Mouse (Mus musculus) olfactory bulb, adult 2 months (tissue): ENCODE data around the gene Pgm5.

Source experiments
- CTCF ChIP-seq: fragments of 200-500 bp; IDR thresholded peaks from 2 replicates; pipeline ENCODE4 v1.5.1; 2012; ENCODE audit warnings: low read depth, mild to moderate bottlenecking, low read length, moderate library complexity; ENCODE audit not compliant: insufficient read depth
- POLR2A ChIP-seq: fragments of 200-500 bp; IDR thresholded peaks from 2 replicates; pipeline ENCODE4 v1.6.1; 2012; ENCODE audit warnings: mild to moderate bottlenecking, low read depth, low read length, moderate library complexity; ENCODE audit not compliant: insufficient read depth

DNA sequence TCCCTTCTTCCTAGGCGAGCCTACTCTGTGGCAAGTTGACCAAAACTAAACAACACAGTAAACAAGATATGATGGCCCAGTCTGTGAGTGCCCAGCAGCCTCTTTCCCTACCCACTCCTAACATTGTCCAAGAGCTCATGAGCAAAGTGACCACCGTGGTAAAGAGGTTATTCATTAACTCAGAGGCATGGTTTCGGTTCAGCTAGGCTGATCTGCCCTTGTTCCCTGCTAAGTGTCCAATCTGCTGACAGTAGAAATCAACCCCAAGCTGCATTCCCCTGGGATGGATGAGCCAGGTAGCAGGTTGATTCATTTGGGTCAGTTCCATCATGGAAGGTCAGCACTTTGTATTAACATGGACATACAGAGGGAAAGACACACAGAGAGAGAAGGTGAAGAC is 19.6 kb downstream of the Pgm5 start:
- no peak for TF ChIP-seq POLR2A
- no peak for TF ChIP-seq CTCF
